Mouse (Mus musculus) gastrocnemius, postnatal 14 days (tissue): ENCODE results near the gene Smg7. TPM values are rescaled to one million over a fixed set of nuclear protein-coding genes. Genes with fewer than 3 reads are reported as not detected.

ENCODE experiments used
- DNase-seq: peaks from one replicate; pipeline ENCODE4 v3.0.0; 2021; ENCODE audit warnings: mixed read lengths
- intact Hi-C: fragments of 180-260 bp; cut with DNase I; formaldehyde crosslinking; loops from one replicate; pipeline ENCODE4 v1.15.1; 2025; ENCODE audit warnings: low total_unique reads
- total RNA-seq, 2 experiments: library from RNA; stranded (reverse); gene quantifications; 2 replicates each; pipeline ENCODE4 v1.2.3; 2021

The Smg7 gene
- total RNA-seq, 2 experiments from 2014 or later, result 33.9 to 34.4 TPM

DNA sequence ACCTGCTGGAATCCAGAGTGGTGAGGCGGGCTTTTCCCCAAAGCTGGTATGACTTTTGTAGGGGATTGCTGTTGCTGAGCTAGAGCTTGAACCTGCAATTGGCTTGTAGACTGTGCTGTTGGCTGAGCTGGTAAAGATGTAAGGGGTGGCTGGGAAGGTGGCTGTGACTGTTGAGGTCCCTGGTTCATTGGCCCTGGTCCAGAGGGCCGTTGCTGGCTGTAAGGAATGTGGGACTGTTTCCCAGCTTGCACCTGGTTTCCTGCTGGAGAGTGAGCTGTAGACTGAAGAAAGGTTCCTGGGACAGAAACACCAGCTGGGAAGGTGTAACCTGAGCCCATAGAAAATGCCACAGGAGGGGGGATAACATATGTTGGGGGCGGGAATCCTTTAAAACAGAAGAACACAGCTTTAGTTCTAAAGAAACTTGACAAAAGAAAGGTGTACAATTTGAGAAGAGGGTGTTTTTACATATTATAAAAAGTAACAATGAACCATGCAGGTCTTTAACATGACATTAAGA is 57.2 kb downstream of the Smg7 start:
- intact Hi-C loops, result no loop called here
- no peak for DNase-seq

DNA sequence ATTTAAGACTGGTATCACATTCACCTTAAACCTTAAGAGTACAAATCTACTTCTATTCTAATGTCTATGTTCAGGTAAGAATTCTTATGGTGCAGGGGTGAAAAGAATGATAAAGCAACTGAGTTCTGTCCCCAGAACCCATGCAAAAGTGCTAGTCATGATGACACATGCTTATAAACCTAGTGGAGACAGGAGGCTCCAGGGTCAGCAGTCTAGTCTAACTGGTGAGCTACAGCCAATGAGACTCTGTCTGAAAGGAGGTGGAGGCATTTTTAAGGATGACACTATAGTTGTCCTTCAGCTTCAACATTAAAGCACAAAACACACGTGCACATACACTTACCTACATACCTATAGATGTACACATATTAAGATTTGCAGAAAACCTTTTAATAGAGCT is 57.8 kb downstream of the Smg7 start:
- intact Hi-C loops, result no loop called here

DNA sequence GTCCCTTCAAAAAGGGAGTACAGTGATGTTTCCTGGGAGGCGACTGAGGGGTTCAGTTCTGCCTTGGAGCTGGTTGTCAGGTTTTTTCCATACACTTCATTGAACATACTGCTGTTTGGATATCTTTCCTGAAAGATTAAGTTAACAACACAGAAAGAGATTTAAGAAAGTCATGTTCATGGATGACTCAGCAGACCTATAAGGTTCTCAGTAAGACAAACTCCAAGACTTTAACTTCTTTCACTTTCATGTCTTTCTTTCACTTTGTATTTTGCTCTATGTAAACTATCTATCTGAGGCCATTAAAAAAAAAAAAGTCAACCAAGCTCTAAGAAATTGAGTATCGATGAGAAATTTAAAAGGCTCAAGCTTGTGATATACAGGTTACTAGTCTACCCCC is 61.4 kb downstream of the Smg7 start:
- DNase-seq, result no peak
- intact Hi-C loops, result no loop called here

More for the DNA sequence above, 57.8 kb downstream of the Smg7 start:
- no peak for DNase-seq

DNA sequence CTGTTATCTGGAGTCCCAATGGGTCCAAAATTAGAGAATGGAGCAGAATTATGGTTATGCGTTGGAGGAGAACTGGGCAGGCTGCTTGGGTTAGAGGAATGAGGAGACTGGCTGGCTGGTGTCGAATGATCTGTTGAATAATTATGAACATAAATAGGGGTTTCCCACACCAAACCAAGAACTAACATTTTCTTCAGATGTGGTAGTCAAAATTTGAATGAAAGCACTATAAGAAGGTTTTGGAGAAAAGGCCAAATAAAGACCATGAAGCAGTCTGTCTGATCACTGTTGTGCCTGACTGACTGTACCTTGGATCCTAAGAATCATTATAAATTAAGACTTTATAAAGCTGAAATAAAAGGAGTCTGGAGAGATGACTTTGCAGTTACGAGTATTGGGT is 62.1 kb downstream of the Smg7 start:
- DNase-seq, result no peak
- intact Hi-C loops, result no loop called here

DNA sequence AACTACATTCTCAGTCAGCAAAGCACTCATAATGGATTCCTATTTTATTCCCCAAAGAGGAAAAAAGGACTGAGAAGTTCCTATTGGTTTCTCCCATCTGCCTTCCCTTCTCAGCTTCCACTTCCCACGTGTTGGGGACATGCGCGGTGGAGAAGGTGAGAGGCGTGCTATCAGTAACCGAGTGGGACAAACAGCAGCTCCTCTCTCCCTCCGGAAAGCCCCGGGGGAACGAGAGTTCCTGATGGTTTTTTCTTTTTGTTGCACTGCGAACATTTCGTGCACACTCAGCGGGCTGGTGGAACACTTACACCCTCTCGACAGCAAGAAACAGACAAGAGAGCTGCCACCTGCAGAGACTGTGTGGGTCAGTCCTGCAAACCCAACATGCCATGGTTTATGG is 63.6 kb downstream of the Smg7 start:
- no peak for DNase-seq
- intact Hi-C loops, result no loop called here

DNA sequence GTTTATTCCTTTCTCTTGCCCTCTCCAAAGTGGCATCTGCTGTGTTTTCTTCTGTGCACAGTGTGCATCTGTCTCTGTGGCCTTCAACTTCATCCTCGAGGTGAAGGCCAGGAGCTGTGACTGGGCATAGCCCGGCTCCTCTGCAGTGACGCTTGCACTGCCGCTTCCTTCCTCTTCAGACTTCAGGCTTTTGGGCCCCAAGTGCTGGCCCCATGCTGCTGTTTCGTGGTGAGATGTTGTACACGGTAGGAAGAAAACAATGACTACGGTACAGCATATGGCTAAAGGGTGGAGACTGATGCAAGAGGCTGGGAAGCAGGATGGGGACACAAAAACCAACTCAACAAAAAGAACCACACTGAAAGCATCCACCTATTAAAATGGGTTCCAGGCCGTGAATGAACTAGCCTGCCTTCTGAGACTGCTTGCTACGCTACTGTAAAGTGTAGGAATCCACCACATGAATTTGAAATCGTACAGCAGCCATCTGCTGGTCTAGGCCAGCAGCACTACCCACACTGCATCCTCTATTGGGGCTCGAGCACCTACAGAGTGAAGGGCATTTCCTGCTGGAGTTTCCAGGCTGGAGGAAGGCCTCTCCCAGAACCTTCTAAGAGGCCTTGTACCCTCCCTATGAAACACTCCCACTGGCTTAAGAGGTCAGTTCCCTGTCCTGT is 64.3 kb downstream of the Smg7 start:
- DNase-seq, result no peak
- intact Hi-C loops, result no loop called here

DNA sequence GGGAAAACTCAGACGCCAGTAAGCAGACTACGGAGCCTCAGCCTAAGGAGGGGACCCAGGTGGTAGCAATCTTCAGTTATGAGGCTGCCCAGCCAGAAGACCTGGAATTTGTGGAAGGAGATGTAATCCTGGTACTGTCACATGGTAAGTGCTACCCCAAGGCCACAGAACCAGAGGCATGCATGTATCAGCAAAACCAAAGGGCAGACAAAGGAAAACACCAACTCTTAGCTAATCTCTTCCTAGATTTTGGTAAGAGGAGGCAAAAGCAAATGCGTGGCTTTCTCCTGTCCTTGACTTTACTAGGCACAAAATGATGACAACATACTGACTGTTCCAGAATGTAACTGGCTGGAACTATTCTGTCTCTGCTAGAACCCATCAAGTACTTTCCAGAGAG is 67.4 kb downstream of the Smg7 start:
- intact Hi-C loops, result no loop called here
- DNase-seq, result no peak

DNA sequence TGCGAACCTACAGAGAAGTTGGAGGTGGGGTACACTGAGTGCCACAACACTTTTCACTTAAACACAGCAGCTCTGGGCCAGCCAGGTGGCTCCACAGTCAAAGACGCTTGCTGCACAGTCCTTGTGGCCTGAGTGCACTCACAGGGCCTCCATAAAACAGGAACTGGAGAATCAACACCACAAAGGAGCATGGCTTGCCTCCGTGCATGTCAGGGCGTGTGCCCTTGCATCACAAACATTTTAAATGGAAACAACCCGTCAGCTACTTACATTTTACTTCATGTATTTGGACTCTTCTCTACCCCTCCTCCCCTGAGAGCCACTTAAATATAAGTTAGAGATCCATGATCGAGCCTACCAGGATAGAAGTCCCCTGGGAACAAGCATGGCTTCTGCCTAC is 70.1 kb downstream of the Smg7 start:
- no peak for DNase-seq
- intact Hi-C loops, result no loop called here

DNA sequence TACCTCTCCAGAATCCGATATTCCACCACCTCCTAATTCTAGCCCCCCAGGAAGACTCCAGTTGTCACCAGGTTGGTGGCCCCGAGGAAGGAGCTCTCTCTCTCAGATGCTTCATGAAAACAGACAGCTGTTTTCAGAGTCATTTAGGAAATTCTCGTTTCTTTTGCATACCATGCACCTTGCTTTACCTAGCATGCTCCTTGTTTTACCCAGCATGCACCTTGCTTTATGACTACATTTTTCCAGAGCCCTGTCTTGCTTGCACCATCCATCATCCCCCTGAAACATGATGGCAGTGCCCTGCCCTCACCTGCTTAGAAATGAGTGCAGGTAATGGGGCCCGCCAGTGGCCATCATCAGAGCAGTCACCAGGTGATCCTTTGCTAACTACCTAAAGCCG is 70.8 kb downstream of the Smg7 start:
- DNase-seq, result no peak
- intact Hi-C loops, result no loop called here

DNA sequence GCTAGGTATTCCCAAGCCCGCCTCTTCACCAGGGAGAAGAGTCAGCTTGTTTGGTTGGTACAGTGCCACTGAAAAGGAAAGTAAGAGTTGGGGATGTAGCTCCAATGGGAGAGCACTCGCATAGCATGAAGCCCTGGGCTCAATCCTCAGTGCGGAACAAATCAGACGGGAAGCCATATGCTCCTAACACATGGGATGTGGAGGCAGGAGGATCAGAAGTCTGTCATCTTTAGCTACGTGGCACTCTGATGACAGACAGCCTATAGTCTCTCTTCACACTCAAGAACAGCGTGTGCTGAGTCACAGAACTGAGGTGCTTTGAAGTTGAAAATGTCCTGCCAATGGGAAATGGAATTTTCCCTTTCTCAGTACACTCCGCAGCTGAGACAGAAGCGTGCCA is 71.4 kb downstream of the Smg7 start:
- DNase-seq, result no peak
- intact Hi-C loops, result no loop called here

DNA sequence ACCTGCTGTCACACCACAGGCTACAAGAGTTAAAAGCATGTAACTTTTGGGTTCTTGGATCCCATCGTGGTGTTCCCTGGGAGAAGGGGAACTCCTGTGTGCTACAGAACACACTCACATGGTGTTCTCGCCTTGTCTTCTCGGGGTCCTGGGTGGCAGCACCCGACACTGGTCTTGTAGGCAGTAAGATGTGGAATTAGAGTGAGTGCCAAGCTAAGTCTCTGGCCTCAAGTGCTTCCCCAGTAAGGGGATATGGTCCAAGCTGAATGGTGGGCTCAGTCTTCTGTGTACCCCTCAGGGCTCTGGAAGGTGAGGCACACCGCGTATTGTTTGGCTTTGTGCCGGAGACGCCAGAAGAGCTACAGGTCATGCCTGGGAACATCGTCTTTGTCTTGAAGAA is 72.4 kb downstream of the Smg7 start:
- no peak for DNase-seq
- intact Hi-C loops, result no loop called here

DNA sequence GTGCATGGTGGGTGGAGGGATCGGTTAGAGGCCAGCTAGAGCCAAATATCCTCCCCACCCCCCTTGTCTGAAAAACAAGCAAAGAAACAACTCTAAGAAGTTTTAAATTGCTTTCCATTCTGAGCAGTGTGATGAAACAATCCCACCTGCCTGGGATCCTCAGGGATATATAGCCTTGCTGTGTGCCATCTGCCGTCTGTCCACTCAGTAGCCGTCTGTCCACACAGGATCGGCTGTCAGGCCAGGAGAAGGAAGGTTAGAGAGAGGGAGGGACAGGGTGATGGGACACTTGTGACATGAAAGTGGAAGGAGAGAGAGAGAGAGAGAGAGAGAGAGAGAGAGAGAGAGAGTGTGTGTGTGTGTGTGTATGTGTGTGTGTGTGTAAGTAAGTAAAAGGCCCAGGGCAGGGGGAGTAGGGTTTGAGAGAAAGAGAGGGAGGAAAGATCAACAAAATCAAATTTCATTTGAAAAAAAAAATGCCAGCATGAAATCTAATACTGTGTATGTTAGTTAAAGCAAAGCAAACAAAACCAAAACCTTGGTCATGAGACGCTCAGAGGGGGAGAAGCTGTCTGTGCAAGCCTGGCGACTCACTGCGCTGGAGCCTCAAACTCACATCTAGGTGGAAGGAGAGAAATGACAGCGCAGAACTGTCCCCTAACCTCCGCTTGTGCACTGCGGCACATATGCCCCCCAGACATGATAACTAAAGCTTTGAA is 73.7 kb downstream of the Smg7 start:
- intact Hi-C loops, result no loop called here

DNA sequence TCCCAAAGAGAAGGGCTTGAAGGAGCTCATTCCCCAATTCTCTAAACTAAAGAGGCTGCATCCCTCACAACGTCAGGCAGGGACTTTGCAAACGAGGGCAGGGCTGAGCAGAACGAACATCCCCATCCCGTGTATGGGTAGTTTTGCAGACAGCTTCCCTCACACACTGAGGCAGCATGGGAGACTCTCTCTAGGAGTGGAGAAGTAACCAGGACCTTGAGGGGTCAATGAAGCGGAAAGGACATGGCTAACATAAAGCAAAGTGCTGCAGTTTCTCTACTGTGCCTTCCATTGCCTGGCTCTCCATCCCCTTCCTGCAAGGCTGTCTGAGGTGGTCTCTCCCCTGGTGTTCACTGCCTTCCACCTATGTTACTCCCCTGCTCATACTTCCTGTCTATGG is 74.3 kb downstream of the Smg7 start:
- DNase-seq, result no peak
- intact Hi-C loops, result no loop called here

More for the DNA sequence above, 73.7 kb downstream of the Smg7 start:
- DNase-seq, result no peak

DNA sequence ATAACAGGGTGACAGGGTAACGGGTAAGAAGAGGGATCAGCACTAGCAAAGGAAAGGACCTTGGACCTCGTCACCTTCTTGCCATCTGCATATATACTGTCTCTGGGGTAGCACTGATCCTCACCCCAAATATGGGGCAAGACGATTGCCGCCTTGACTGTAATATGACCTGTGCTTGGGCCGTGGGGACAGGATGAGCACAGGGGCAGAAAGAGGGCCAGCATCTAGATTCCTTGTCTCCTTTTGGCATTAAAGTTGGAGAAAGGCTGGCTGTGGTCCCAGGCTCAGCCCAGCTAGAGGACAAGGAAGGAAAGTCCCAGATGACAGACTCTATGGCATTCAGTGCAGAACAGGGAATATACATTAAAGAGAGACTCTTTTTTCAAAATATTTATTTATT is 76.0 kb downstream of the Smg7 start:
- intact Hi-C loops, result no loop called here
- DNase-seq, result peak; percentile 22

DNA sequence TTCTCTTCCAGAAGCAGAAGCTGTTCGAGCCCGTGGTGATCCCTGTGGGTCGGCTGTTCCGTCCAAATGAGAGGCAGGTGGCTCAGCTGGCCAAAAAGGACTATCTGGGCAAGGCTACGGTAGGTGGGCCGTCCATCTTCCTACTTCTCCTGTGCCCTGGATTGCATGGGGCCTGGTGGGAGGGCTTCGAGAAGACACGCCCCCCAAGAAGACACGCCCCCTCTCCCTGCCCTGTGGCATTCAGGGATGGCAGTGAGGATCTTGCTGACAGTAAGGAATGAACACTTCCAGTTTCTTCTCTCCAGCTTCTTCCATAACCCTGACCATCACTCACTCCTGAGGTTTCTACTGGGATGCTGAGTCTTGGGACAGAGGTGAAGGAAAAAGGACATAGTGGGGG is 78.2 kb downstream of the Smg7 start:
- intact Hi-C loops, result no loop called here
- no peak for DNase-seq

DNA sequence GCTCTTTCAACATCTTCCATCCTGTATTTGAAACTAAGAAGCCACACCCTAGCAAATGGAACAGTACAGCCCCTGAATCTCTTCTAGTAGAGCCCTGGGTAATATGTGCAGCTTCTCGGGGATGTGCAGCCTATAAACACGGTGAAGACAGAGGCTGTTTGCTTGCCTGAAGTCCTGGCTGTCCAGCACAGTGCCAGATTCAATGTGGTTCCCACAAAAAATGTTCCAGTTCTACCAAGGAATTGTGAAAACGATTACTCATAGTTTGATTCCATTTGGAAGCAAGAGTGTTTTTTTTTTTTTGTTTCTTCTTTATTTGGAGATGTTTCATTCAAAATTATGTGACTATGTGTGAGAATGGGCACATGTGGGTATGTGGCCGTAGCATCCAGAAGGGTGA is 80.7 kb downstream of the Smg7 start:
- DNase-seq, result no peak
- intact Hi-C loops, result no loop called here

DNA sequence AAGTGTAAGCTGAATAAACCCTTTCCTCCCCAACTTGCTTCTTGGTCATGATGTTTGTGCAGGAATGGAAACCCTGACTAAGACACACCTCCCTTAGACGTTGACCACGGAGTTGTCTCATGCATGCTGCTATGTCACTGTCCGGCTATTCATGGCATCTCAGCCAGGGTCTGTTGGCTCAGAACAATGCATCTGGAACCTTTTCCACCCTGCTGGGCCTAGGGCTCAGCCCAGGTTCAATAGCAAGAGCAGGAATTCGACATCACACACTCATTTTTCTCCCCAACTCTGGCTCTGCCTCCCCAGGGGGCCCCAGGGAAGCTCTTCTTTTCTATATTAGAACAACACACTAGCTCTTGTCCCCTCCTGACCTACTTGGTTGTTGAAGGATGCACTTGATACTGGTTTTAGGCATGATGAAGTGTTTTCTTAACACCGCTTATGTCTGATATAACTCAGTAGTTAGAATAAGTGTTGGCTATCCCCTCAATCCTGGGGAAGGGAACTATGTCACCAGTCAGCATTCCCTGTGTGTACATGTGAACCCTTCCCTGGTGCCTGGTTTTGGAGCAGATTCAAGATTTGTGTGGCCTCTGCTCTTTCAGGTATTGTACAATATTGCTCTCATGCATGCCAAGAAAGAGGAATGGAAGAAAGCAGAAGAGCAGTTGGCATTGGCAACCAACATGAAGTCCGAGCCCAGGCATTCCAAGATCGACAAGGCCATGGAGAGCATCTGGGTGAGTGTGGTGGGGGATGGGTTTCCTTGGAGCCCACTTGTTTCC is 81.3 kb downstream of the Smg7 start:
- no peak for DNase-seq

DNA sequence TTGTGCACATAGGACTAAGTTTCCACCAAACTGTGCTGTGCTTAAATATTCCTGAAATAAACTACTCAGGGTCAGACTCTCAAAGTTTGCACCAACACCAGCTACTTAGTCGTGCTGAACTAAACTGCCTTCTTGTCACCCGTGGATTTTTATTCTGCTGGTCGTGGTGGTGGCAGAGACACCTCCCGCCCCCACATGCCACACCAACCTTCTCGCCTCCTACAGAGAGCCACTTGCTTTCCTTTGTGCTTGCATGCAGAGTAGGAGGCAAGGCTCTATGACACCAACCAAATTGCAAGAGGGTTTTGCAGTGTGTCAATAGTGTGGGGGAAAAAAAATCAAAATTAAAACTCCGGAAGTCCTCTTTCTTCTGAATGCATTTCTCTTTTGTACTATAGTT is 82.9 kb downstream of the Smg7 start:
- intact Hi-C loops, result no loop called here
- no peak for DNase-seq

More for the DNA sequence above, 81.3 kb downstream of the Smg7 start:
- intact Hi-C loops, result no loop called here

DNA sequence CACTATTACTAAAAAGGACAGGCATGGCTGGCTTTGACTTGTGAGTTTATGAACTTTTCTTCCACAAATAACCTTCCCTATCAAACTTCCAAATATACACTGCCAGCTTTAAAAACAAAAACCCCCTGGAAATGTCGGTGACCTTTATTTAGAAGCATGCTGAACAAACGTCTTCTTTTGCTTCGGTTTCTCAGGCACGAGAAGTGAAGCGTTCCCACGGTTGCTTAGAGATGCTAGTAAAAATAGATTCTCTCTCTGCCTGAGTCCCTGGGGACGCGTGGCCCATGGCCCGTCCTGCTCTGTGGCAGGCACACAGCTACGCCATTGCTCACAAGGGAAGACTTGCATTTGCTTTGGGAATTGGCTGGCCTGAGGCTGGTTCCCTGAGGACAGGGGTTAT is 84.7 kb downstream of the Smg7 start:
- intact Hi-C loops, result no loop called here
- DNase-seq, result peak; percentile 62

DNA sequence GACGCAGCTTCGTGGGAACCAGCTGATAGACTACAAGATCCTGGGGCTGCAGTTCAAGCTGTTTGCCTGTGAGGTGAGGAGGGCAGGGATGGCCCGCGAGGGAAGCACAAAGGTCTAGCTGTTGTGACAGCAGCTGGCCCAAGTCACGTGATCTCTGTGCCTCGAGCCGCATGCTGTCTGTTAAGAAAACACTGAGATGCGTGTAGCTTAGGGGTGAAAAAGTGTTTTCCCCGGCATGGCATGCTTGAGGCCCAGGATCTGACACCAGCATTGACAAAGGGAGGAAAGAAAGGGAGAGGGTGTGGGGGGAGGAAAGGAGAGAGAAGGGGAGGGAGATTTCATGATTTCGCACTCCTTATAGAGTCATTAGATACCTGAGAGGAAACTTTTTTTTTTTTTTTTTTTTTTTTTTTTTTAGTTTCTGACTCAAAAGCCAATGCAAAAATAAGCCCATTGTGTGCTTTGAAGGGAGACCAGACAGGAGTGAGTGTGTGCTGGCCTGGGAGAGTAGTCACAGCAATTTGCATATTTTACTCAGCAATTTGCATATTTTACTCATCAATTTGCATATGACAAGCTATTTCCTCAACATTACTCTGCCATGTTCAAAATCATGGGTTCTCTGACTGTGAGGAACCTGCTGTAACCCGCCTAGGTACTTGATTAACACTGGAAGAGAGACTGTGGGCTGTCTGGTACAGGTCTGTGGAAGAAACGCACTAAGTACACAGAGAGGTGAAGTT is 85.2 kb downstream of the Smg7 start:
- intact Hi-C loops, result no loop called here
- no peak for DNase-seq
